Mouse (Mus musculus): ENCODE results near the gene Hnrnpm. TPM values are rescaled to one million over a fixed set of nuclear protein-coding genes. Genes with fewer than 3 reads are reported as not detected.
"Not testable (repeated sequence)": the region's sequence is repeated elsewhere in the genome, so short reads cannot be mapped to it uniquely, and the experiment has no call there.

Hnrnpm gene
- total RNA-seq, 2 experiments from 2014 or later, result 178 to 195 TPM

- no peak for DNase-seq
- intact Hi-C loops (cut with DNase I), result no loop called here
Observed at GRCm38 (mm10) chr17:33675452-33675851, 11.2 kb downstream of the Hnrnpm start.

GRCm38 (mm10) chr17:33673837-33674236 lies 12.8 kb downstream of the Hnrnpm start:
- no peak for DNase-seq
- intact Hi-C loops (cut with DNase I), result no loop called here

- intact Hi-C loops (cut with DNase I), result no loop called here
- no peak for DNase-seq
Observed at GRCm38 (mm10) chr17:33669681-33670080, 17.0 kb downstream of the Hnrnpm start.

- no peak for DNase-seq
- intact Hi-C loops (cut with DNase I), result no loop called here
Observed at GRCm38 (mm10) chr17:33666813-33667212, 19.8 kb downstream of the Hnrnpm start.

GRCm38 (mm10) chr17:33649781-33650475 lies 36.7 kb downstream of the Hnrnpm start:
- DNase-seq, result no peak
- intact Hi-C loops (cut with DNase I), result no loop called here

DNA sequence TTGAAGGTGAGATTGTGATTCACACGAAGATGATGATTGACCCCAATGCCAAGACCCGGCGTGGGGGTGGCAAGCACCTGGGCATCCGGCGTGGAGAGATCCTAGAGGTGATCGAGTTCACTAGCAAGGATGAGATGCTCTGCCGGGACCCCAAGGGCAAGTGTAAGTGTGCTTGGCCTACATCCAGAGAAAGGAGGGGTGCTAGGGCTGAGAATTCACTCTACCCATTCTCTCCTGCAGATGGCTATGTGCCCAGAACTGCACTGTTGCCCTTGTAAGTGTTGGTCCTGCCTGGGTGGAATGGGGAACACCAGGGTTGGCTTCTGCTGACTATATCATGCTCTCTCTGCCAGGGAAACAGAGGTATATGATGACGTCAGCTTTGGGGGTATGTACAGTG lies 41.6 kb downstream of the Hnrnpm start:
- intact Hi-C loops (cut with DNase I), result no loop called here

GRCm38 (mm10) chr17:33644068-33644467 lies 42.6 kb downstream of the Hnrnpm start:
- intact Hi-C loops (cut with DNase I), result no loop called here
- DNase-seq, result no peak

More for the DNA sequence above, 41.6 kb downstream of the Hnrnpm start:
- no peak for DNase-seq

DNA sequence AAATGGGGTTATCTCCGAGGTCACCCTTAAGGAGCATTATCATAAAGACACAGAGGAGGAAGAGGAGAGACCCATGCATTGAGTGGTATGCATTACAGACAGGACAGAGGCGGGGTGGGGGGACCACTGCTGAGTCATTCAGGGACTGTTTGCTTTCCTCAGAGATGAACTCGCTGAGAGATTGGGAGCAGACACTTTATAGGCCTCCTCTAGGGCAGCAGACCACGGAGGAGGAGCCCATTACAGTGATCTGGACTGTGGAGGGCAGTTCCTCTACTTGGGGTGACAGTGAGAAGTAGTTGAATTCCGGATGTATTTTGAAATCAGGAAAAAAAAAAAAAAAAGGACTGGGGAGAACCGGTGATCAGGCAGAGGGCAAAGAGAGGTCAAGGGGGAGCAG lies 46.9 kb downstream of the Hnrnpm start:
- intact Hi-C loops (cut with DNase I), result no loop called here
- no peak for DNase-seq

GRCm38 (mm10) chr17:33637516-33638276 lies 49.0 kb downstream of the Hnrnpm start, which contains the start of gene Pram1:
Gene Pram1 (plus strand): TSS chr17:33638056.
- no peak for DNase-seq
- intact Hi-C loops (cut with DNase I), result no loop called here

DNA sequence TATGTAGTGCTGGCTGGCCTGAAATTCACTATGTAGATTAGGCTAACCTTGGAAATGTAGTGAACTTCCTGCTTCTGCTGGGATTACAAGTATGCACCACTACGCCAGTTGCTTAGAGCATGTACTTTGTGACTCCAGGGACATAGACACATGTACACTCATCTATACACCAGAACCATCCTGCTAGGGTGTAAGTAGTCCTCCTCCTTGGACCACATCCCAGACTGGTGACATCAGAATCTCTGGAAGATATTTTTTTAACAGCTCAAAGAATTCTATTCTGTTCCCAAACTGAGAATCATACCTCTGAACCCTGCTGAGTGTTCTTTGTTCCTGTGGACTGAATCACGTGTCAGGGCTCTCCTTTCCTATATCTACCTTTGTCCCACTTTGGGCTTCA lies 49.6 kb downstream of the Hnrnpm start:
- intact Hi-C loops (cut with DNase I), result no loop called here
- no peak for DNase-seq

- intact Hi-C loops (cut with DNase I), result no loop called here
- DNase-seq, result peak; percentile 91
Observed at GRCm38 (mm10) chr17:33631796-33632195, 54.9 kb downstream of the Hnrnpm start.

- intact Hi-C loops (cut with DNase I), result no loop called here
- no peak for DNase-seq
Observed at GRCm38 (mm10) chr17:33631236-33631635, 55.4 kb downstream of the Hnrnpm start.

GRCm38 (mm10) chr17:33630171-33630895 lies 56.3 kb downstream of the Hnrnpm start:
- intact Hi-C loops (cut with DNase I), result no loop called here
- DNase-seq, result no peak

DNA sequence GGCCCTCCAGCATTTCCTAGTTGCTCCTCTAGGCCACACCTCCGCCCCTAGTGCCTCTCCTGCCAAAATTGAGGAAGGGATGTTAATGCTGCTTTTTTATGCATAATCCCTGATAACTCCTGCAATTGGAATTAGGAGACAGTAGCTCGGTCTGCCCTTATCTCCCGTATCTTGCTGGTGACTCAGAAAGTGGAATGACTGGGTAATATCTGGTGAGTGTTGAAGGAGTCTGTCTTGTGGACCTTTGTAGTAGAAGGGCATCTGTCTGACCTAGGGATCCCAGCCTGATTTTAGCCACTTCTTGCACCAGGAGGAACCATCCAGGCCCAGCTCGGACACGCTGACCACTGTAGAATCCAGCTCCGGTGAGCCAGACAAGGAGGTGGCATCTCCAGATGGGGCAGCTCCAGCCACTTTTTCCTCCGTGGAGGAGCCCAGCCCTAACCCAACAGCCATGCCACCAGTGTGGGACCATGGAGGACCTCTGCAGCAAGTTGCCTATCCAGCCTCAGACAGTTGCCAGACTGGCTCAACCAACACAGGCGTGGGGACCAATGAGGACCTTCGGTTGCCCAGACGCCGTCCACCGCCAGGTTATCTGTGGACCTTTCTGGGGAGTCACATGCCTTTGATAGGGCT lies 57.1 kb downstream of the Hnrnpm start:
- intact Hi-C loops (cut with DNase I), result no loop called here
- DNase-seq, result no peak

DNA sequence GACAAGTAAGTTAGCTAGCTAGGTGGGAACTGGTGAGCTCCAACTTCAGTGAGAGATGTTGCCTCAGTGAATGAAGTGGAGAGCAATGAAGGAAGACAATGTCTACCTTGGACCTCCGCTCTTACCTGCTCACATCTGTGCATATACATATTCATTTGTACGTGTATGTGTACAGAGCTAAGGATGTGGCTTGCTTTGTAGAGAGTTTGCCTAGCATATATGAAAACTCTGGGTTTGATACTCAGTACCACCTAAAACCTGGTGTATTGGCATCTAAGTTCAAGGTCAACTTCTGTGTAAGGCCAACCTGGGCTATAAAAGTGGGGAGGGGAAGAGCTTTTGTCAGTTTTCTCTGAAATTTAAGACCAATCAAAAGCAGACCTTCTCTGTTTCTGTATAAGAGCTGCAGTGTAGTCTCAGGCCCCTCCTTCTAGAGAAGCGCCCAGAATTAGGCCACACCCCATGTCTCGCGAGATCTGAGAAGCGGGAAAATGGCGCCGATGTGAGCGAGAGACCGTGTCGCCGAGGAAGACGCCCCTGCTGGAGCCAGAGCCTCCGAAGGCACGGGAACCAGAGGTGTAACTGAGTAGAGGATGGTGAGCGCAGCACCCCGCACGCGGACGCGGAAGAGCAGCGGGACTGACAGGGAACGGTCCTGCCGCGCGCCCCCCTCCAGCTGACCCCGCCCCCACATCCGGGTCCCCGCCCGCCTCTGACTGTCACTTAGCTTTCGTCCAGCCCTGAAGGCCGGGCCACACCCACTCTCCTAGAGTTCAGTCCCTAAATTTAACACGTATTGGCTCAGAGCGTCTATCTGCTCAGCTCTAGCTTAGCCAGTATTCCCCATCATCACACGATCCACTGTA lies 57.8 kb downstream of the Hnrnpm start, which contains the start of gene Zfp414:
Gene Zfp414, plus strand, starts transcription at position 470 of the 866 bp plus-strand sequence.
- DNase-seq, result peak; percentile 91
- intact Hi-C loops (cut with DNase I), result no loop called here

- intact Hi-C loops (cut with DNase I), result no loop called here
- DNase-seq, result no peak
Observed at GRCm38 (mm10) chr17:33627281-33627680, 59.4 kb downstream of the Hnrnpm start.

GRCm38 (mm10) chr17:33613726-33614125 lies 72.9 kb downstream of the Hnrnpm start:
- intact Hi-C loops (cut with DNase I); DNase-seq: not testable (repeated sequence)

DNA sequence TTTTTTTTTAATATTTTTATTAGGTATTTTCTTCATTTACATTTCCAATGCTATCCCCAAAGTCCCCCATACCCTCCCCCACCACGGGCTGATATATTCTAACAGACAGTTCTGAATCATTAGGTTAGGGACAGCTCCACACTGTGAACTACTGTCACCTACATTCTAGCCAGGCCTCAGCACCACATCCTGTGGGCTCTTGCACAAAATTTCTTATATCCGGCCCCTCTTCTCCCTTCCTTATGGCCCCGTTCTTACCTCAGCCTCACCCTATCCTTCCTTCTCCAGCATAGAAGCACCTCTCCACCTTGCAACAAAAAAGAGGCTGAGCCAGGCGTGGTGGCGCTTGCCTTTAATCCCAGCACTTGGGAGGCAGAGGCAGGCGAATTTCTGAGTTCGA lies 76.1 kb downstream of the Hnrnpm start:
- no peak for DNase-seq
- intact Hi-C loops (cut with DNase I), result no loop called here

DNA sequence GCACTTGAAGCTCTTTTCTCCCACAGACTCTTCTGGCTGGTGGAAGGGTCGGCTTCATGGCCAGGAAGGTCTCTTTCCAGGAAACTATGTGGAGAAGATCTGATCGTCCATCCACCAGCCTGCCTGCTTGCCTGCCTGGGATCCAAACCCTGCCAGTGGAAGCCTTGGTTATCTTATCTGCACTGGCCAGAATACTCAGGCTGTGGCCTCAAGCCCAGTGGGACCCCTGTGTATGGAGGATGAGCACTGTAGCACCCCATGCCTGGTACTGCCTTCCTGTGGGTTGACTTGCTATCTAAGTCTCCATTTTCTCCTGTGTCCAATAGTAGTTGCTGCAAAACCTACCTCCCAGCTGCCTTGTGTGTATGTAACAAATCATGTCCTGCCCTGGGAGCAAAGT lies 79.4 kb downstream of the Hnrnpm start:
- intact Hi-C loops (cut with DNase I), result no loop called here
- DNase-seq, result no peak

DNA sequence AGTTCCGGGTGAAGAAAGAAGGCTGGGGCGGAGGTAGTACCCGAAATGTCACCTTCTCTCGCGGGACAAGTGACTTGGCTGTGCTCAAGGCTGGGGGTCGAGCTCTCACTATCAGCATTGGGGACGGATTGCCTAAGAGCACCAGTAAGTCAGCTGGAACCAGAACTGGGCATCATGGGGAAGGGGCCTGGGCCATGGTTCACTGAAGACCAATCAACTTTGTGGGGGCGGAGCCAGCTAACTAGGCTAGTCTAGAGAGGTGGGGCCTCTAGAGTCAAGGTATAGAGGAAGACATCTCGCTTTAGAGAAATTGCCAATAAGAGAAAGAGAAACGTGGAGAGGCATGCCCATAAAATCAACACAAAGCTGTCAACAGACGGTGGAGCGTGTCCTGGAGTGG lies 84.7 kb downstream of the Hnrnpm start:
- no peak for DNase-seq
- intact Hi-C loops (cut with DNase I), result no loop called here
